Mouse (Mus musculus) E14TG2a.4 (cell line): ENCODE results near the gene Trim65.
"Not testable (repeated sequence)": the region's sequence is repeated elsewhere in the genome, so short reads cannot be mapped to it uniquely, and the experiment has no call there.

Experiments used
- H3K27me3 ChIP-seq: 2 replicates; pipeline ENCODE4 v1.6.1; 2014; ENCODE audit warnings: low read length, control low read depth; ENCODE audit not compliant: insufficient read depth
- H3K36me3 ChIP-seq: 2 replicates; pipeline ENCODE4 v1.6.1; 2014; ENCODE audit warnings: low read length, control low read depth; ENCODE audit not compliant: insufficient read depth
- H3K4me1 ChIP-seq: replicated peaks from 2 replicates; pipeline ENCODE4 v1.6.1; 2014; ENCODE audit warnings: low read depth, low read length, control low read depth
- H3K4me3 ChIP-seq: replicated peaks from 2 replicates; pipeline ENCODE4 v1.5.1; 2014; ENCODE audit warnings: mild to moderate bottlenecking, low read length
- H3K9me3 ChIP-seq: 2 replicates; pipeline ENCODE4 v1.6.1; 2014; ENCODE audit warnings: low read length, control low read depth
- CTCF ChIP-seq: conservative IDR thresholded peaks from 2 replicates; pipeline ENCODE4 v1.5.1; 2014; ENCODE audit warnings: low read length
- NANOG ChIP-seq: IDR thresholded peaks from 2 replicates; pipeline ENCODE4 v1.6.1; 2014; ENCODE audit warnings: borderline replicate concordance, low read length, mixed read lengths
- POU5F1 ChIP-seq: IDR thresholded peaks from 2 replicates; pipeline ENCODE4 v1.6.1; 2014; ENCODE audit warnings: low read length, borderline replicate concordance

The Trim65 gene

GRCm38 (mm10) chr11:116132366-116133333, 1.7 kb upstream of the Trim65 start:
- no peak for TF ChIP-seq POU5F1
- TF ChIP-seq CTCF = peak; percentile 17; the same call in 1 of the 2 replicates
- H3K9me3 ChIP-seq = no peaks in the 10 kb centered on the region
- H3K36me3 ChIP-seq = peaks cover 61% of the 10 kb centered on the region
- no peak overlapping the region for H3K4me3 ChIP-seq
- H3K4me1 ChIP-seq = peaks cover 79% of the 10 kb centered on the region
- peaks cover 43% of the 10 kb centered on the region for H3K27me3 ChIP-seq

- peak overlapping the region; percentile 79 for H3K4me3 ChIP-seq
- H3K4me1 ChIP-seq = peaks cover 79% of the 10 kb centered on the region
- no peak for TF ChIP-seq POU5F1
- peaks cover 47% of the 10 kb centered on the region for H3K27me3 ChIP-seq
- H3K9me3 ChIP-seq = no peaks in the 10 kb centered on the region
- H3K36me3 ChIP-seq = peaks cover 53% of the 10 kb centered on the region
Observed at GRCm38 (mm10) chr11:116131349-116132170, 632 bp upstream of the Trim65 start.

GRCm38 (mm10) chr11:116129993-116130487, 888 bp downstream of the Trim65 start:
- Histone ChIP-seq H3K27me3 (peaks cover 47% of the 10 kb centered on the region), H3K4me3 (peak overlapping the region; percentile 79), H3K9me3 (0 out of 2 replicates have a peak, but pooled peaks cover 3% of the 10 kb centered on the region), H3K4me1 (peaks cover 73% of the 10 kb centered on the region), H3K36me3 (peaks cover 38% of the 10 kb centered on the region)
- TF ChIP-seq POU5F1 (no peak), CTCF (no peak), NANOG (no peak)

GRCm38 (mm10) chr11:116129091-116129790, 1.7 kb downstream of the Trim65 start:
- Histone ChIP-seq H3K27me3 (peaks cover 47% of the 10 kb centered on the region), H3K9me3 (0 out of 2 replicates have a peak, but pooled peaks cover 3% of the 10 kb centered on the region), H3K4me1 (peaks cover 65% of the 10 kb centered on the region), H3K36me3 (peaks cover 30% of the 10 kb centered on the region), H3K4me3 (no peak overlapping the region)
- TF ChIP-seq POU5F1 = no peak
- TF ChIP-seq CTCF = no peak
- TF ChIP-seq NANOG = no peak

- TF ChIP-seq NANOG = no peak
- no peak for TF ChIP-seq POU5F1
- TF ChIP-seq CTCF = no peak
- H3K4me3 ChIP-seq = peak overlapping the region; percentile 63; the same call in 1 of the 2 replicates
Observed at GRCm38 (mm10) chr11:116127986-116128385, 2.9 kb downstream of the Trim65 start.

GRCm38 (mm10) chr11:116127156-116127980, 3.6 kb downstream of the Trim65 start, which contains the start of gene Trim47:
Gene Trim47 (minus strand): TSS chr11:116127210.
- peak within 1 kb of the TSS; percentile 63 for H3K4me3 ChIP-seq
- H3K4me1 ChIP-seq = peaks cover 51% of the 10 kb centered on the region
- TF ChIP-seq NANOG (no peak), CTCF (no peak), POU5F1 (no peak)
- 0 out of 2 replicates have a peak, but pooled peaks cover 3% of the 10 kb centered on the region for H3K9me3 ChIP-seq
- peaks cover 47% of the 10 kb centered on the region for H3K27me3 ChIP-seq
- peaks cover 11% of the 10 kb centered on the region for H3K36me3 ChIP-seq

More at GRCm38 (mm10) chr11:116127986-116128385, 2.9 kb downstream of the Trim65 start:
- Histone ChIP-seq H3K4me1 (peaks cover 57% of the 10 kb centered on the region), H3K36me3 (peaks cover 18% of the 10 kb centered on the region), H3K9me3 (0 out of 2 replicates have a peak, but pooled peaks cover 3% of the 10 kb centered on the region), H3K27me3 (peaks cover 47% of the 10 kb centered on the region)

- Histone ChIP-seq H3K4me3 (peak overlapping the region; percentile 35), H3K9me3 (0 out of 2 replicates have a peak, but pooled peaks cover 3% of the 10 kb centered on the region), H3K27me3 (peaks cover 39% of the 10 kb centered on the region), H3K4me1 (peaks cover 42% of the 10 kb centered on the region), H3K36me3 (peaks cover under 1% of the 10 kb centered on the region; the same call in 1 of the 2 replicates)
- TF ChIP-seq POU5F1 (no peak), NANOG (no peak), CTCF (no peak)
Observed at GRCm38 (mm10) chr11:116126261-116126660, 4.7 kb downstream of the Trim65 start.

- H3K9me3 ChIP-seq, H3K36me3 ChIP-seq, H3K27me3 ChIP-seq, H3K4me3 ChIP-seq: not testable (repeated sequence)
- H3K4me1 ChIP-seq = peaks cover 32% of the 10 kb centered on the region
Observed at GRCm38 (mm10) chr11:116121731-116122245, 9.1 kb downstream of the Trim65 start.
